Mouse (Mus musculus) cerebellum, postnatal 14 days (tissue): Measurements from ENCODE around the gene Jtb.
"Not testable (repeated sequence)": the region's sequence is repeated elsewhere in the genome, so short reads cannot be mapped to it uniquely, and the experiment has no call there.

Experiments used
- DNase-seq, 2 experiments: peaks; one replicate each; pipeline ENCODE4 v3.0.0; 2021; ENCODE audit warnings: mixed read lengths in 2 of 2

Jtb gene

GRCm38 (mm10) chr3:90224331-90224730, 7.1 kb upstream of the Jtb start:
- no peak for DNase-seq

GRCm38 (mm10) chr3:90231075-90231474, 322 bp upstream of the Jtb start:
- DNase-seq: no peak

GRCm38 (mm10) chr3:90241251-90241650, 9.9 kb downstream of the Jtb start:
- DNase-seq: no peak

- DNase-seq: no peak
Measured at GRCm38 (mm10) chr3:90241669-90242358, 10.4 kb downstream of the Jtb start.

- no peak for DNase-seq
Measured at GRCm38 (mm10) chr3:90242984-90243775, 11.8 kb downstream of the Jtb start, which contains the start of gene Creb3l4. TSS of gene Creb3l4 (minus strand) at chr3:90243512.

- DNase-seq: no peak
Measured at GRCm38 (mm10) chr3:90245406-90245805, 14.0 kb downstream of the Jtb start.

GRCm38 (mm10) chr3:90247630-90247959, 16.2 kb downstream of the Jtb start:
- DNase-seq: no peak

- DNase-seq: peak; percentile 93 to 95
Measured at GRCm38 (mm10) chr3:90247960-90248745, 16.8 kb downstream of the Jtb start, which contains the start of gene Slc39a1. TSS of gene Slc39a1 (plus strand) at chr3:90248172.

GRCm38 (mm10) chr3:90248746-90249100, 17.3 kb downstream of the Jtb start:
- DNase-seq: peak in 1 of 2 experiments; percentile 42

GRCm38 (mm10) chr3:90250791-90251190, 19.4 kb downstream of the Jtb start:
- no peak for DNase-seq

- DNase-seq: not testable (repeated sequence)
Measured at GRCm38 (mm10) chr3:90251731-90252226, 20.4 kb downstream of the Jtb start.

- peak in 1 of 2 experiments; percentile 43 for DNase-seq
Measured at GRCm38 (mm10) chr3:90252659-90253058, 21.3 kb downstream of the Jtb start.

- peak in 1 of 2 experiments; percentile 1 for DNase-seq
Measured at GRCm38 (mm10) chr3:90253174-90253573, 21.8 kb downstream of the Jtb start.

GRCm38 (mm10) chr3:90253653-90254418, 22.4 kb downstream of the Jtb start, which contains the start of gene Crtc2:
TSS of gene Crtc2 (plus strand) at chr3:90254163.
- DNase-seq: peak; percentile 95 to 96

- DNase-seq: no peak
Measured at GRCm38 (mm10) chr3:90254419-90255193, 23.2 kb downstream of the Jtb start.

GRCm38 (mm10) chr3:90255194-90255565, 23.8 kb downstream of the Jtb start:
- DNase-seq: no peak

- peak in 1 of 2 experiments; percentile 41 for DNase-seq
Measured at GRCm38 (mm10) chr3:90255784-90256353, 24.5 kb downstream of the Jtb start.

- peak; percentile 99 to 100 for DNase-seq
Measured at GRCm38 (mm10) chr3:90256731-90257530, 25.5 kb downstream of the Jtb start.

- peak in 1 of 2 experiments; percentile 29 for DNase-seq
Measured at GRCm38 (mm10) chr3:90258521-90258920, 27.1 kb downstream of the Jtb start.

GRCm38 (mm10) chr3:90263121-90263771, 31.8 kb downstream of the Jtb start:
- peak in 1 of 2 experiments; percentile 9 for DNase-seq
